Mouse (Mus musculus) CD4-positive, CD25-positive, alpha-beta regulatory T cell, adult 2 months (primary cell): ENCODE data around the gene Vmn2r32.
"Not testable (repeated sequence)": the region's sequence is repeated elsewhere in the genome, so short reads cannot be mapped to it uniquely, and the experiment has no call there.

ENCODE experiments used
- DNase-seq: peaks from one replicate; pipeline ENCODE4 v3.0.0-alpha.2; 2012; ENCODE audit warnings: low read depth, low spot score

Gene Vmn2r32

DNA sequence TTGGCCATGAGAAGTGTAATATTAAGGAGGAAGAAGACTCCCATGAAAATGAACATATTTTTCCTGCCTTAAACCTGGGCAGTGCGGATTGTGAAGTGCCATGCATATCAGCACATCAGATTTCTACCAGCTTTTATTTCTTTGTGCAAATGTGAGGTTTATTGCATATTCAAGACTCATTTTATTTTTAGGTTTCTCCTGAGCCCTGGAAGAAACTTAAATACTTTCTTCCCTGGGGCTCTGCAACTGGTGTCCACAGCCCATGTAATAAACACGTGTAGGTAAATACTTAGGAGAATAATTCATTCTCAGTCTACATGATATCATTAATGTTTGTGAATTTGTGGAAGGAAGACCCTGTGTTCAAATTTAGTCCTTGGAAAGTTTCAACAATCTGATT, at the start of gene Vmn2r32:
TSS of gene Vmn2r32 (minus strand) at position 101 of the 400 bp plus-strand sequence.
- DNase-seq = not testable (repeated sequence)
